Mouse (Mus musculus): ENCODE measurements around the gene Tomm20l. TPM values are rescaled to one million over a fixed set of nuclear protein-coding genes. Genes with fewer than 3 reads are reported as not detected.
"Not testable (repeated sequence)": the region's sequence is repeated elsewhere in the genome, so short reads cannot be mapped to it uniquely, and the experiment has no call there.

Tomm20l gene
- not detected in 2 replicates for polyA plus RNA-seq (2015; fragmentation: Nextera tagmentation; extraction: Ambion mirVana)

DNA sequence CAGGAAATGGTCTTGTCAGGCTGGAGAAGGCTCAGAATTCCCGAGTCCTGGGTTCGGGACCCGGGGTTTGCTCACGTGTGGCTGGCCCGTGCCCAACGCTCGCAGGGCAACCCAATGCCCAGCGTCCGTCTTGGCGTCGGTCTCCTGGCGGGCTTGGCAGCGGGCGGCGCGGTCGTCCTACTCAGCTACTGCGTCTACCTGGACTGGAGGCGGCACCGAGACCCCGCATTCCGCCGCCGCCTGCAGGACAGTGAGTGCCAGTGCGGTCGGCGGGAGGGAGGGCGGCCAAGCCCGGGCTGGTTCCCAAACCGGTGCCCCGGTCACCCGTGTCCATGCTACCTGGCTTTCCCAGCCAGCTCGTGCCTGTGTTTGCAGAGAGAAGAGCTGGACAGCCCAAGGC lies at the start of gene Tomm20l:
Tomm20l (plus strand) TSS at position 98 of the 400 bp plus-strand sequence.
- H3K4me2 ChIP-seq, result peak within 1 kb of the TSS; percentile 54
- peak within 1 kb of the TSS; percentile 34 for H3K4me3 ChIP-seq (replicated peaks)
- peaks cover 24% of the 10 kb centered on the region for H3K4me1 ChIP-seq (replicated peaks)
- no peaks in the 10 kb centered on the region for H3K36me3 ChIP-seq
- peaks cover 7% of the 10 kb centered on the region for H3K27me3 ChIP-seq
- 22% methylated on average over 33 of the region's 33 CpGs for WGBS (ENCODE audit: insufficient replicate concordance)
- ATAC-seq (ENCODE audit: low read depth) (no peak), DNase-seq (no peak)
- H3K9ac ChIP-seq, result peak within 1 kb of the TSS; percentile 33; the same call in 1 of the 2 replicates
- H3K9me3 ChIP-seq (replicated peaks), result no peaks in the 10 kb centered on the region
- H3K27ac ChIP-seq, result no peak within 1 kb of the TSS

DNA sequence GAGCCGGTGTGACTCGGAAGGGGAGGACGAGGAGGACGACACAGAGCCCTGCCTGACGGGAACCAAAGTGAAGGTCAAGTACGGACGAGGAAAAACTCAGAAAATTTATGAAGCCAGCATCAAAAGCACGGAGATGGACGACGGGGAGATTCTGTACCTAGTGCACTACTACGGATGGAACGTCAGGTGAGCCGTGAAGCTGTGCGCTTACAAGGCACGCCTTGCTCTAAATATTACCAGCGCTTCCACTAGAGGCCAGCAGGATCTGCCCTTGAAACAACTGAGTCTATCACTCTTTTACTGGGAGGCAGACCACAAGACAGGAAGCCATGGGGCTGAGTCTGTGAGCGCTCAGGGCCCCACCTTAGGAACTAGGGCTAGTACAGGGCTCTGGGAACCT lies 41.4 kb upstream of the Tomm20l start:
- Histone ChIP-seq H3K4me3 (replicated peaks) (no peak overlapping the region), H3K9me3 (replicated peaks) (no peaks in the 10 kb centered on the region), H3K4me1 (replicated peaks) (no peaks in the 10 kb centered on the region), H3K36me3 (peaks cover 83% of the 10 kb centered on the region), H3K27ac (no peak overlapping the region), H3K9ac (no peak overlapping the region), H3K27me3 (no peaks in the 10 kb centered on the region), H3K4me2 (no peak overlapping the region)
- ATAC-seq (ENCODE audit: low read depth) (no peak), DNase-seq (no peak)
- 89% methylated on average over 17 of the region's 17 CpGs for WGBS (ENCODE audit: insufficient replicate concordance)

DNA sequence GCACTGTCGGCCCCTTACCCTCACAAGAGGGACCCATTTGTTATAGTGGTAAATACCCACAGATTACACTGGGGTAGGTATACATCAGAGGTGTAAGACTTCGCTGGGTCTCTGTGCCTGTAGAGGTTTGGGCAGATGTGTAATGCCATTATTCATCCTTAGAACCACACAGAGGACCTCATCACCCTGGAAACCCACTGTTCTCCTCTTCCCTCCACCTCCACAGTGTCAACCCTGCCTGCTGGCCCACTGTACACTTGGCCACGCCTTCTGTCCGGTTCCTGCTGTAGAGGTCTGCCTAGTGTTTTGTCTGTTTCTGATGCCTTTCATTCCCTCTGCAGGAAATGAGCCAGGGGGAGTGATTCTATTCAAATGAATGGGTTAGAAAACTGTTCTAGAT lies 39.2 kb upstream of the Tomm20l start:
- H3K36me3 ChIP-seq, result peaks cover 86% of the 10 kb centered on the region
- no peak for DNase-seq
- H3K27me3 ChIP-seq, result no peaks in the 10 kb centered on the region
- WGBS (ENCODE audit: insufficient replicate concordance), result 89% methylated on average over 4 of the region's 4 CpGs
- H3K4me2 ChIP-seq, result no peak overlapping the region
- no peak overlapping the region for H3K27ac ChIP-seq
- no peak overlapping the region for H3K9ac ChIP-seq
- no peaks in the 10 kb centered on the region for H3K4me1 ChIP-seq (replicated peaks)
- no peak overlapping the region for H3K4me3 ChIP-seq (replicated peaks)
- ATAC-seq (ENCODE audit: low read depth), result no peak
- H3K9me3 ChIP-seq (replicated peaks), result no peaks in the 10 kb centered on the region

DNA sequence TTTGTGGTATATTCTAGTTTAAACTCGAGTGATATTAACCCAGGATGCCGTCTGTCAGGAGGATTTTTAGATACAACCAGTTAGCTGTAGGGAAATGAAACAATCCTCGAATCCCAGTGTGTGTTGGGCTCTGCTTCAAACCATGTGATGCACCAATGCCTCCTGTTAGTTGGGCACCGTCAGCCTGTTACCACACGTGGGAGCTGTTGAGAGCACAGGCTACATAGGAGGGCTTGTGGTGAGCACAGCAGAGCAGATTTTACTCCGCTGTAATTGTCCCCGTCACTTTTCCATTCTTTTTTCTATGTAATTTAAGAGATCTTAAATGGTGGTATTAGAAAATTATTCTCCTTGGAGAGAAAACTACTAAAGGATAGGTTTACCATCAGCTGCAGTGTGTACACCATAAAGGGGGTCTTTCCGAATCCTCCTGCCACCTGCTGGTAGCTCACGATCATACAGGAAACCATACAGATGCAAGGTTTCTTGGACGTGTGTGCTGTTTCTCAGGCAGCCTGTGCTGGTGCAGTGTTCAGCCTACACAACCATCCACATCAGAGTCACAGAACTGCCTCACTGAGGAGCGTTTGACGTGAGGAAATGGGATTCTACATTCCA lies 38.0 kb upstream of the Tomm20l start:
- Histone ChIP-seq H3K4me1 (replicated peaks) (no peaks in the 10 kb centered on the region), H3K4me2 (no peak overlapping the region), H3K9me3 (replicated peaks) (no peaks in the 10 kb centered on the region), H3K27me3 (no peaks in the 10 kb centered on the region), H3K4me3 (replicated peaks) (no peak overlapping the region), H3K27ac (no peak overlapping the region), H3K36me3 (peaks cover 75% of the 10 kb centered on the region), H3K9ac (no peak overlapping the region)
- WGBS (ENCODE audit: insufficient replicate concordance), result 62% methylated on average over 12 of the region's 12 CpGs
- ATAC-seq (ENCODE audit: low read depth) (peak; percentile 57; the same call in 1 of the 2 replicates), DNase-seq (no peak)

DNA sequence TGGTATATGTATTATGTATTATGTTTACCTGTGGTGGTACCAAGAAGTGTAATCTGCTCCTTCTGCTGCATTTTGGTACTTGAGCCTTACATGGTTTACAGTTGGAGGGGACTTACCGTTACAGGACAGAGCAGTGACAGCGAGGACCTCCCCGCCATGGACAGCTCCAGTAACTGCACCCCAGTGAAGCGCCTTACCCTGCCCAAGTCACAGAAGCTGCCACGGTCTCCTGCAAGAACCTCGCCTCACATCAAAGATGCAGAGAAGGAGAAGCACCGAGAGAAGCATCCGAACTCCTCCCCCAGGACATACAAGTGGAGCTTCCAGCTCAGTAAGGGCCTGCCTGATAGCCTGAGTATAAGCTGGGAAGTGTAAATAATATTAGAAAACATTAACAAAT lies 24.9 kb upstream of the Tomm20l start:
- Histone ChIP-seq H3K27me3 (no peaks in the 10 kb centered on the region), H3K4me3 (replicated peaks) (no peak overlapping the region), H3K9me3 (replicated peaks) (no peaks in the 10 kb centered on the region), H3K9ac (no peak overlapping the region), H3K27ac (no peak overlapping the region), H3K4me2 (no peak overlapping the region), H3K36me3 (peaks cover 20% of the 10 kb centered on the region), H3K4me1 (replicated peaks) (no peaks in the 10 kb centered on the region)
- ATAC-seq (ENCODE audit: low read depth) (no peak), DNase-seq (no peak)
- 85% methylated on average over 8 of the region's 8 CpGs for WGBS (ENCODE audit: insufficient replicate concordance)

DNA sequence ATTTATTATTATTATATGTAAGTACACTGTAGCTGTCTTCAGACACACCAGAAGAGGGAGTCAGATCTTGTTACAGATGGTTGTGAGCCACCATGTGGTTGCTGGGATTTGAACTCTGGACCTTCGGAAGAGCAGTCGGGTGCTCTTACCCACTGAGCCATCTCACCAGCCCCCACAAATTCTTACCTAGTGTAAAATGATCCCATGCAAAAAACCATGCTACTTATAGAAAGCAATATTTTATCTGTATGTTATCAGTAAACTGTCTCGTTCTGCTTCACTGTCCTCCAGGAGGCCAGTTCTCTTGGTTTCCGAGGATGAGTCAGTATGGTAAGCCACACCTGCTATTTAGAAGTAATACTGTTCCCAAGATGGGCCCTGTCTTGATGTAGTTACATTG lies 7.0 kb upstream of the Tomm20l start:
- H3K4me3 ChIP-seq (replicated peaks); H3K4me1 ChIP-seq (replicated peaks); DNase-seq; H3K27ac ChIP-seq; H3K9ac ChIP-seq; H3K27me3 ChIP-seq; H3K4me2 ChIP-seq; ATAC-seq (ENCODE audit: low read depth); H3K9me3 ChIP-seq (replicated peaks); H3K36me3 ChIP-seq: not testable (repeated sequence)
- WGBS (ENCODE audit: insufficient replicate concordance), result 62% methylated on average over 4 of the region's 4 CpGs

DNA sequence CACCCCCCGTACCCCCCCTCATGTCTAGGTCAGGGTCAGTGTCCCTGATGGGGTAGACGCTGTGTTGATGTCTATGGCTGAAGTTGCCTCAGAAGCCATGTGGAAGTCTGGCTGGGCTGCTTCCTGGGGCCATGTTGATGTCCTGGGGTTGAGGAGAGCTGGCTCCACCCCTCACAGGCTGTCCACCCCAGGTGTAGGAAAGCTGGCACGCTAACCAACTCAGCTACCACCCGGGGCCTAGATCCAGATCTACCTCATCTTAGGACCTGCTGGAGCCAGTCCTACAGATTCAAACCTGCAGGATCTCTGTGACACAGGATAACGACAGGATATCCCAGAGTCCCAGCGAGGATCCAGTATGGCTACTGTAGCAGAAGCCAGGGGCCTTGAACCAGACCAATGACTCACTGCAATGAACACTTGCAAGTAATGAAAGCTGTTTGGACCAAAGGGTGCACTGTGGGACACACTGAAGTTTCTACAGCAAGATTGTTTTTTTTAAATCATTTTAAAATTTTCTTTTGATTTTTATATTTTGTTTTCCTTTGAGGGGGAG lies 3.9 kb upstream of the Tomm20l start:
- H3K36me3 ChIP-seq, result no peaks in the 10 kb centered on the region
- no peak overlapping the region for H3K9ac ChIP-seq
- peaks cover 7% of the 10 kb centered on the region for H3K4me1 ChIP-seq (replicated peaks)
- H3K27me3 ChIP-seq, result peaks cover 7% of the 10 kb centered on the region; the same call in 1 of the 2 replicates
- no peak overlapping the region for H3K4me3 ChIP-seq (replicated peaks)
- 66% methylated on average over 6 of the region's 6 CpGs for WGBS (ENCODE audit: insufficient replicate concordance)
- no peak for DNase-seq
- no peak for ATAC-seq (ENCODE audit: low read depth)
- no peak overlapping the region for H3K27ac ChIP-seq
- H3K9me3 ChIP-seq (replicated peaks), result no peaks in the 10 kb centered on the region
- H3K4me2 ChIP-seq, result no peak overlapping the region

DNA sequence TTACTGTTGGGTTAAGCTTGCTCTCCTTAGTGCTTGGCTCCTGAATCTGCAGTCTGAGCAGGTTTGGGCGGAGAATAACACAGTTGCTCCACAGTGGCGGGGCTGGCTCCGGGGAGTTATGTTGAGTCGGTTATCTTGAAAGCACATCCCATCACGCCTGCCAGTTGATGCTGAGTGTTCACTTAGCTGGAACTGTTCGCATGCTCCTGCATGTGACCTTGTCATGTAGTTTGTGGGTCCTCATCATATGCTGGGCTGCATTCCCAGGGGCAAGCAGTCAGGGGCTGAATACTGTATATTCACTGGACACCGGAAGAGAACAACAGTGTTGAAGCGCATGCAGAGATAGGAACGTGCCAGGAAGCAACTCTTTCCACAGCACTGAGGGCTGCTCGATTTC lies 1.8 kb downstream of the Tomm20l start:
- Histone ChIP-seq H3K27ac (no peak overlapping the region), H3K4me3 (replicated peaks) (no peak overlapping the region), H3K4me1 (replicated peaks) (peaks cover 24% of the 10 kb centered on the region), H3K27me3 (peaks cover 7% of the 10 kb centered on the region), H3K36me3 (no peaks in the 10 kb centered on the region), H3K9me3 (replicated peaks) (no peaks in the 10 kb centered on the region), H3K9ac (no peak overlapping the region), H3K4me2 (peak overlapping the region; percentile 5; the same call in 1 of the 2 replicates)
- 33% methylated on average over 10 of the region's 10 CpGs for WGBS (ENCODE audit: insufficient replicate concordance)
- ATAC-seq (ENCODE audit: low read depth) (peak; percentile 70), DNase-seq (no peak)

DNA sequence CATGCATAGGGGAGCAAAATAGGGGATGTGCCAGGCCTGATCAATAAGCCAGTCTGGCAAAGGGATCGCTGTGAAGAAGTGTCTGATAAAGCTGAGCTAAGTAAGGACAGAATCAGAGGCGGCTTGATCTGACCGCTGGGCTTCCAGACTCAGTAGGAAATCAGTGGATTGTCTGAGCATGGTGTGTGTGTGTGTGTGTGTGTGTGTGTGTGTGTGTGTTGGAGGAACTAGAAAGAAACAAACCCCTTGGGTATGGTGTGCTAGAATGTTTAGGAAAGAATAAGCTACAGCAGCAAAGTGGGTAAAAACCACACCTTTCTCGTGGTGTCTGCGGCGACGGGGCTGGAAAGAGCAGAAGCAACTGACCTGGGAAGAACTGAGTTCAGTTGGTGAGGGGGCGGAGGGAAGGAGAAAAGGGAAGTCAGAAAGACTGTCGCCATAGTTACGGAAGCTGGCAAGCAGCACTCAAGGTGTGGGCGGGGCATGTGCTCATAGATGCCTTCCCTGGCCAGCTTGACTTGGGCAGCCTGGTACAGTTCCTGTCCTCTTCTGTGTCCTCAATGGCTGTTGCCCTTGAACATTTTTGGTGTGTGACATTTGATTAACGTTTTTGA lies 2.6 kb downstream of the Tomm20l start:
- no peaks in the 10 kb centered on the region for H3K9me3 ChIP-seq (replicated peaks)
- no peaks in the 10 kb centered on the region for H3K36me3 ChIP-seq
- 17% methylated on average over 12 of the region's 12 CpGs for WGBS (ENCODE audit: insufficient replicate concordance)
- peaks cover 7% of the 10 kb centered on the region for H3K27me3 ChIP-seq
- no peak overlapping the region for H3K4me3 ChIP-seq (replicated peaks)
- peak overlapping the region; percentile 29 for H3K4me2 ChIP-seq
- H3K4me1 ChIP-seq (replicated peaks), result peaks cover 24% of the 10 kb centered on the region
- H3K9ac ChIP-seq, result no peak overlapping the region
- ATAC-seq (ENCODE audit: low read depth) (peak; percentile 44; the same call in 1 of the 2 replicates), DNase-seq (peak; percentile 31)
- H3K27ac ChIP-seq, result no peak overlapping the region

DNA sequence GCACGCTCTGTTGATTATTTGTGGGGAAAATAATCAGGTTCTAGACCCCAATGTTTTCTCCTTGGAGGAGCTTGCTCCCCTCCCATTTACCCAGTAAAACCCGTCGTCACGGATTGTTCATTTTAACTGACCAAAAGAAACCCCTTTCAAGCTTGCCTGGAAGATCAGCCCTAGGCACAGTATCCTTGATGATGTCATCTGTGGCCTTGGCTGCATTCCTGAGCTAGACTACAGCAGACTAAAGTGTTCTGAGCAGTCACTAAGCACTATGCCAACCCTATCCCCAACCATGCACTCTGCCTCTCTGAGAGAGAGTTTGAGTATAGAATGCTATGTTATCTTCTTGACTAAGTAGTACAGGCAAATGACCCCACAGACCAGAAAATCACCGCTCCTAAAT lies 5.2 kb downstream of the Tomm20l start:
- peaks cover 4% of the 10 kb centered on the region for H3K27me3 ChIP-seq
- no peak overlapping the region for H3K9ac ChIP-seq
- no peak overlapping the region for H3K4me3 ChIP-seq (replicated peaks)
- H3K36me3 ChIP-seq, result no peaks in the 10 kb centered on the region
- WGBS (ENCODE audit: insufficient replicate concordance), result 73% methylated on average over 5 of the region's 5 CpGs
- no peak for ATAC-seq (ENCODE audit: low read depth)
- no peak for DNase-seq
- H3K4me2 ChIP-seq, result no peak overlapping the region
- no peak overlapping the region for H3K27ac ChIP-seq
- H3K9me3 ChIP-seq (replicated peaks), result no peaks in the 10 kb centered on the region
- peaks cover 19% of the 10 kb centered on the region for H3K4me1 ChIP-seq (replicated peaks)

DNA sequence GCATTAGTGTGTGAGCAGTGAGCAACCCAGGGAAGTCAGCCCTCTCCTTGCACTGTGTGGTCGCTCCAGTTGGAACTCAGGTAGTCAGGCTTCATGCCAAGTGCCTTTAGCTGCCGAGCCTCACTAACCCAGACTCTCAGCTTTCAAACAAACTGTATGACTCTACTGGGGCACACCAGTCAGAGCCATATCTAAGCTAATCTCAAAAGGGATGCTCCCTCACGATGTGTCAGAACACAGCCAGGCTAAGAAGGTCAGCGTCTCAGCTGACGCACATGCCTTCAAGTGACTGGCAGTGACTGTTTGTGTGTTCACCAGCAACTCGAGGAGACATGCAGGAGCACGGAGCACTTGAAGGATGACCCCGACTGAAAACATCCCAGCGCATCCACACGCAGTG lies 11.5 kb downstream of the Tomm20l start:
- Histone ChIP-seq H3K27ac (no peak overlapping the region), H3K27me3 (no peaks in the 10 kb centered on the region), H3K9ac (no peak overlapping the region), H3K4me3 (replicated peaks) (no peak overlapping the region), H3K36me3 (peaks cover 46% of the 10 kb centered on the region), H3K9me3 (replicated peaks) (no peaks in the 10 kb centered on the region), H3K4me2 (no peak overlapping the region), H3K4me1 (replicated peaks) (no peaks in the 10 kb centered on the region)
- ATAC-seq (ENCODE audit: low read depth) (no peak), DNase-seq (no peak)
- WGBS (ENCODE audit: insufficient replicate concordance), result 81% methylated on average over 10 of the region's 10 CpGs

DNA sequence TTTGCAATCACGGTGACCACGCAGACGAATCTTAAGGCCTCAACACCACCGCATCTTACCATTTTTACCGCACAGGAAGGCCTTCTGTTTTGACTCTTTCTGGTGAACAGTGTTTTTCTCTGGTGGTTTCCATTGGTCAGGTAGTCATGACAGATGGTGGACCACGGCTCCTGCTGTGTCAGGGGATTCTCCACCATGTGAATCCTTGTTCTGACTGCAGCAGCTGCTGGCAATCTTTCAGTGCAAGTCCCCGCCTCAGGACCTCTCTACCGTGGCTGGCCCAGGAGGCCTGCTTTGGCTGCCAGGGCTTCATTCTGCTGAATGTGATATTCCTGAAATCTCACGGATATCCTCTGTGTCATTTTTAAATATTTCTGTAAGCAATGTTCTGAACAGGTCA lies 12.1 kb downstream of the Tomm20l start:
- DNase-seq (no peak), ATAC-seq (ENCODE audit: low read depth) (no peak)
- Histone ChIP-seq H3K36me3 (peaks cover 52% of the 10 kb centered on the region), H3K4me3 (replicated peaks) (no peak overlapping the region), H3K9ac (no peak overlapping the region), H3K9me3 (replicated peaks) (no peaks in the 10 kb centered on the region), H3K27me3 (no peaks in the 10 kb centered on the region), H3K4me2 (no peak overlapping the region), H3K27ac (no peak overlapping the region), H3K4me1 (replicated peaks) (no peaks in the 10 kb centered on the region)
- 84% methylated on average over 9 of the region's 9 CpGs for WGBS (ENCODE audit: insufficient replicate concordance)
